Mouse (Mus musculus) MN1 (cell line): ENCODE results near the gene Pet117.

Source experiments
- DNase-seq: peaks from one replicate; pipeline ENCODE4 v3.0.0-alpha.2; 2016; ENCODE audit warnings: low spot score

Pet117 gene

DNA sequence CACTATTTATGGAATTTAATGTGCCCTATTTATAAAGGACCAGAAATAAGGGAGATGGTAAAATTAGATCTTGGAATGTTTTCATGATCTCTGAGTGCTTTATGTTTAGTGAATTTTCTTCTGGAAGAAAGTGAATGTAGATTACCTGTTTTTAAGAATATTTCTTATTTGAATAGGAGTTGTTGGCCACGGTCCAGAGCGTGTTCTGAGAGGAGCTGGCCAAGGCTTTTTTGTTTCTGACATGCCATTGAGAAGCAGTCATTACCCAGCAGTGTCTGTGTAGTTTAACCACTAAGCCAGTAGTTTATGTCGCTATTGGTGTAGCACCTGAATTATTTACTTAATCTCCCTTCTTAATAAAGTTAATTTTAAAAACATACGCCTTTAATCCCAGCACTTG lies 12.9 kb downstream of the Pet117 start:
- DNase-seq: no peak

DNA sequence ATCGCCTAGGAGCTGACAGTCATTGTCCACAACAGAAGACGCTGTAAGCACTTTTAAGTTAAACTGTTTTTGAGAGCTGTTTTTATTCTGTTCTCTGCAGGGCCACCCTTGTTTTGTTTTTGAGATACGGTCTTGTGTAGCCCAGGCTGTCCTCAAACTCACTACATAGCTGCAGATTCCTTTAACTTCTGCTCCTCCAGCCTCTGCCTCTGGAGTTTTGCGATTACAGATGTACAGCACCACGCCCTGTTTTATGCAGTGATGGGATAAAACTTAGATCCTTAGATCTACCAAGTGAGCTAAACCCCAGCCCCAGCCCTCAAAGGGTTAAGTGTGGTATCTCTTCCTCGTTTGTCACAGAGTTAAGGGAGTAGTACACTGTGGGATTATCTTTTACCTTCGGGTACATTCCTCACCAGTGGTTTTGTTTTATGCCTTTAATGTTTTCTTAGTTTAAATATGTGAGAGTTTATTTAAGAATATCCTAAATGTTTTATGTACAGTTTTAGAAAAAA lies 13.9 kb downstream of the Pet117 start:
- DNase-seq: no peak

DNA sequence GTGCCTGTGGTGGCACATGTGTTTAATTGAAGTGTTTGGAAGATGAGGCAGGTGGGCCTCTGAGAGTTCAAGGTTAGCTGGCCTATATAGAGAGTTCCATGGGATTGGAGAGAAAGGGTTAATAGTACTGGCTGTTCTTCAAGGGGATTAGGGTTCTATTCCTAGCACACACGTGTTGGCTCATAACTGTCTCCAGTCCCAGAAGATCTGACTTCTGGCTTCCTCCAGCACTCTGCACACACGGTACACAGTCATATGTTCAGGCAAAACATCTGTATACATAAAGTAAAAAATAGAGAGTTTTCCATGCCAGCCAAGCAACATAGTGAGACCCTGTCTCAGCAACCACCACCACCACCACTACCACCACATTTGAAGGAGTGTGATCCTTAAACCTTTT lies 17.5 kb downstream of the Pet117 start:
- no peak for DNase-seq

DNA sequence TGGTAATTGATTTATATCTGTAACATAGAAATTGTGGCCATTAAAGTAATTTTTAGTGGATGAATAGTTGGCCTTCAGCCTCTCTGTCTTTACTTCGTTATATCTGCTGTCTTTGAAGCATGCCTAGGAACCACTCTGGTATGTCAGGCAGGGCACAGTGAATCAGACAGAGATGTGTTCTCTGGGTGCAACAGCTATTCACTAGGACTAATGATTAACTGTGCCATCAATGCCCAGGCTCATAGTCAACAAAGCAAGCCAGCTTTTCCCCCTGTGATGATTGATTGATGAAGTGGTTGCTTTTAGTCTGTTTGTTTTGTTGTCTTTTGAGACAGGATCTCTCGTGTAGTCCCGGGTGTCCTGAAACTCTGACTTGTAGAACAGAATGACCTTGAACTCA lies 19.6 kb downstream of the Pet117 start:
- DNase-seq: no peak

DNA sequence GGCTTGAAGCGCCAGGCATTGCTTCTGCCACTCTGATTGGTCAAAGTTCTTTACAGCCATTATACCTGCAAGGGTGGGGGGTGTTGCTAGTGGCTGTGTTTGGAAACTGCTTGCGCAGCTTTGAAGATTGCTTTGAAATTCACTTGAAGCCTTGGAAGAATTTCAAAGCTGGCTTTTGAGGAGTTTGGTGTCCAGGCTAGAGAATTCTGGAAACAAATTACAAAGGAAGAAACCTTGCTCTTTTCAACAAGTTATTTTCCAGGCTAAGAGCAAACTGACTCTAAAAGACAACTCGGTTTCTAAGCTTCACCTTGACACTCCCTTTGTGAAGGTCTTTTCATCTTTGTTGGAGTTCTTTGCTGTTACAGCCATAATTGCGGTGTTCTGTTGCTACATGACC lies 30.7 kb downstream of the Pet117 start:
- DNase-seq: no peak

DNA sequence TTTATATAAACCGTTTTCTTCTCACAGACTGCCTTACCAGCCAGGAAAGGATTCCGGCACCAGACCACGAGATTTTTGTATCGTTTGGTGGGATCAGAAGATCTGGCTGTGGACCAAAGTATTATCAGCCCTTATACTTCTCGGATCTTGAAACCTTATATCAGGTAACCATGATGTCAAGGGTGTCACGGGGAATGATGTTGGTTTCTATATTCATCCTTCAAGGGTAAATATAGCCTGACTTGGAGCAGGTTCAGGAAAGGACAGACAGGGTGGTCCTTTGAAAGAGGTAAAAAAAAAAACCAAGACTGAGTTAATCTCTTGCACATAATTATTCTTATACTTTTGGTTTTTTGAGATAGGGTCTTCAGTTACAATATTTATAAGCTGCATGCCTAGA lies 31.9 kb downstream of the Pet117 start:
- no peak for DNase-seq

DNA sequence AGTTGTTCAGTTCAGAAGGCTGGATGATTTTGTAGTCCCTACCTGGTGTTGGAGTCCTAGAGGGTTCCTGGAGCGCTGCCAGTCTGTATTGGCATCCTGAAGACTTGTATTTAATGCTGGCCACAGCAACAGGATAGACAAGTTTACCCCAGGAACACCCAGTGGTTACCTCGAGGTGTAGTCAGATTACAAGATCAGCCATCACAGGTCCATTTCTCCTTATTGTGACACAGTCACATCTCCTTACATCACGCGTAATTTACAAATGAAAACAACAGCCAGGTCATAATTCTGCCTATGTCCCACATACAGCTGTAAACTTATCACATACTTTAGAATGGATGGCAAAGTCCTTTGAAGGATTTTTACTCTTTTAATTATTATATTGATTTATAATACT lies 40.2 kb downstream of the Pet117 start:
- DNase-seq: no peak

DNA sequence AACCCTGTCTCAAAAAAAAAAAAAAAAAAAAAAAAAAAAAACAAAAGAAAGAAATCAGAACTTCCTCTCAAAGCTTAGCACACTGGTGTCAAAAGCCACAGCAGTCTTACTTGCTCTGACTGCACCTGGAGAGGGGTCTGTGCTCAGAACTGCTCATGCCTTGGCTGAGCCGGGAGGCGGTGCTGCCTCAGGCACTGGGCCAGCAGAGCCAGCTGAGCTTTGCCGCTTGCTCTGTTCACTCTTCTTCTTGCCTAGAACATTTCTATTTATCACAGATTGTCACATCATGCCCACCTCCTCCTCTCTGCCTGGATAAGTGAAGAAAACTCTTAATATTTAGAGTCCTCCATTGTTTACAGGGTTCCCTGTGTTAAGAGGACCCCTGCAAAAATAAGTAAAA lies 41.8 kb downstream of the Pet117 start:
- DNase-seq: no peak

DNA sequence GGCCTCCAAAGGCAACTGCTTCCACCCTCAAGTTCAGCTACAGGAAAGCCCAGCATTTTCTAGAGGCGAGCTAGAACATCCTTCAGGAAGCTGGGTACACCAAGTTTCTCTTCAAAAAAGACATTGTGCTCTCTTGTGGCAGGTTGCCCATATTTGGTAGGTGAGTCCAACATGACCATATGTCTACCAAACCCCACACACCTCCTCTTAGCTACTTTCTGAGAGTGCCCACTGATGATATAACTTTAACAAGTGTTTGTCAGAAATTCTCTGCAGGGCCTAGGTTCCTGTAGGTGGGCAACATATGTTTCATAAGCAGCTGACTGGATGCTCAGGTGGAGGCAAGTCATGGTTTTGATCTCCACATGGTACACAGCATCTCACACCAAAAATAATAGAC lies 45.9 kb downstream of the Pet117 start:
- no peak for DNase-seq

DNA sequence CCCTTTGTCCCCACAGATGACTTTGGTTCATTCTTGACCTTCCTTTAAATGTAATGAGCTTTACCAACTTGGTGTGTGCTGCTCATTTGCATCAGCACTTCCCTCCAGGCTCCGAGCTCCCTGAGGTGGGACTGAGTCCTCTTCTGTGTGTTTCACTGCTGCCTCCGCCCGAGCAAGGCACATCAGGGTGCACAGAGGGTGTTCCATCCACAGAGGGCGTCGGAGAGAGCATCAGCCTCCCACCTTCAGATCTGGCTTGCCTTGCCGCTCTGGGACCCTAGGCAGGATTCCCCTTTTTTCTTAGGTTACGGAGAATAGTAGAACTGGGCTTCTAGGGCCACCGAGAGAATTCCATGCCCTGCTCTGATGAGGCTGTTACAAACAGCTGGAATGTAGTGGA lies 48.1 kb downstream of the Pet117 start:
- no peak for DNase-seq

DNA sequence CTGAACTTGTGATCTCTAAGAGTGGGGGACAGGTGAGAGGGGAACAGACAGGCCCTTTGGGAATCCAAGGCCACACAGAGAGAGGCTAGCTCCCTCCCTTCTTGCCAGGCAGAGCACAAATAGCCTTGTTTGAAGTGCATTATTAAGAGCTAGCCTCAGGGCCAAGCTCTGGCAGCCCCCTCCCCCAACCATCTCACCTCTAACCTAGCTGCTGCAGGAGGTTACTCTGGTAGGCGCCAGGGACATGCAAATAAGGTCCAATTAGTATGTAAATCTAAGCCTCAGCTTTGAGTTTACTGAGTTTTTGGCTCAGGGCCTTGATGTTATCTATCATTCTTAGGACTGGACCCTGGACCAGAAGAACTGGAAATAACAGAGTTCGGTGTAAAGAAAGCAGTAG lies 49.3 kb downstream of the Pet117 start:
- no peak for DNase-seq

DNA sequence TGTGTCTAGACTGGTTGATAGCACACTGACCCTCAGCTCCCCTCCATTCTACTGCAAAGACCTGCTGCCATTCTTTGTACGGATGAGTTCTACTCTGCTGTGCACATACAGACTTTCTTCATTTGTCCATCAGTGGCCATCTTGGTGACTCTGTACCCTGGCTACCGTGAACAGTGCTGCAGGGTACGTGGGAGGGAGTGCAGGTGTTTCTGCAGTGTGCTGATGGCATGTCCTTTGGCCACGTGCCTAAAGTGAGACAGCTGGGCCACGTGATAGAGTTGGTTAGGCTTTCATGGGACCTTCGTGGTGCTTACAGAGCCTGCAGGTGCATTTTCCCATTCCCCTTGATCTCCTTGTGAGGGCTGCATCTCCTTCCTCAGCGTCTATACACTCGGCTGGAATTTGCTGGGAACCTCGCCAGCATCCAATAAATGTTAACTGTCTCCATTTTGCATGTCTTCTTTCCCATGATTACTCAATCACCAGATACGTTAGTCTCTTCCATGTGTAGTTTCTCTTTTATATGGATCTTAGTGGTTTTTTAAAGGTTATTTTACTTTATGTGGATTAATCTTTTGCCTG lies 53.4 kb downstream of the Pet117 start:
- DNase-seq: no peak
